Mouse (Mus musculus): ENCODE results near the gene Sdad1.
"Not testable (repeated sequence)": the region's sequence is repeated elsewhere in the genome, so short reads cannot be mapped to it uniquely, and the experiment has no call there.

Gene Sdad1

GRCm38 (mm10) chr5:92309681-92310511 is at the start of gene Sdad1:
Gene Sdad1, minus strand, starts transcription at chr5:92310479.
- peak; percentile 99 for DNase-seq

- DNase-seq, result peak; percentile 92
Observed at GRCm38 (mm10) chr5:92358767-92359455, 48.6 kb upstream of the Sdad1 start.

- peak; percentile 88 for DNase-seq
Observed at GRCm38 (mm10) chr5:92358033-92358432, 47.8 kb upstream of the Sdad1 start.

- peak; percentile 98 for DNase-seq
Observed at GRCm38 (mm10) chr5:92353517-92353916, 43.2 kb upstream of the Sdad1 start.

GRCm38 (mm10) chr5:92352716-92353115 is 42.4 kb upstream of the Sdad1 start:
- DNase-seq, result not testable (repeated sequence)

- DNase-seq, result peak; percentile 70
Observed at GRCm38 (mm10) chr5:92349731-92350130, 39.5 kb upstream of the Sdad1 start.

GRCm38 (mm10) chr5:92348794-92349413 is 38.6 kb upstream of the Sdad1 start, which contains the start of gene Cxcl10:
Gene Cxcl10, minus strand, starts transcription at chr5:92348889.
- peak; percentile 97 for DNase-seq

- DNase-seq, result peak; percentile 55
Observed at GRCm38 (mm10) chr5:92345006-92345405, 34.7 kb upstream of the Sdad1 start.

- peak; percentile 84 for DNase-seq
Observed at GRCm38 (mm10) chr5:92340606-92341005, 30.3 kb upstream of the Sdad1 start.

GRCm38 (mm10) chr5:92336743-92337142 is 26.5 kb upstream of the Sdad1 start:
- no peak for DNase-seq

- DNase-seq, result peak; percentile 97
Observed at GRCm38 (mm10) chr5:92332359-92332840, 22.1 kb upstream of the Sdad1 start.

GRCm38 (mm10) chr5:92331635-92332338 is 21.5 kb upstream of the Sdad1 start, which contains the start of gene Art3:
Gene Art3, plus strand, starts transcription at chr5:92331827.
- DNase-seq, result peak; percentile 93

GRCm38 (mm10) chr5:92331122-92331521 is 20.8 kb upstream of the Sdad1 start:
- peak; percentile 66 for DNase-seq

GRCm38 (mm10) chr5:92327929-92328328 is 17.6 kb upstream of the Sdad1 start, which contains the start of gene Cxcl9:
Gene Cxcl9, minus strand, starts transcription at chr5:92328079.
- DNase-seq, result peak; percentile 88

- no peak for DNase-seq
Observed at GRCm38 (mm10) chr5:92327367-92327766, 17.1 kb upstream of the Sdad1 start.

- DNase-seq, result peak; percentile 98
Observed at GRCm38 (mm10) chr5:92323264-92323663, 13.0 kb upstream of the Sdad1 start.

- no peak for DNase-seq
Observed at GRCm38 (mm10) chr5:92322612-92323011, 12.3 kb upstream of the Sdad1 start.

- DNase-seq, result peak; percentile 91
Observed at GRCm38 (mm10) chr5:92321631-92322400, 11.5 kb upstream of the Sdad1 start.

GRCm38 (mm10) chr5:92318596-92318995 is 8.3 kb upstream of the Sdad1 start:
- peak; percentile 89 for DNase-seq

- peak; percentile 64 for DNase-seq
Observed at GRCm38 (mm10) chr5:92318119-92318518, 7.8 kb upstream of the Sdad1 start.

GRCm38 (mm10) chr5:92313776-92314175 is 3.5 kb upstream of the Sdad1 start:
- DNase-seq, result peak; percentile 88
